8 mouse cellular contexts compared by ENCODE assay signal in the genomic region with DNA sequence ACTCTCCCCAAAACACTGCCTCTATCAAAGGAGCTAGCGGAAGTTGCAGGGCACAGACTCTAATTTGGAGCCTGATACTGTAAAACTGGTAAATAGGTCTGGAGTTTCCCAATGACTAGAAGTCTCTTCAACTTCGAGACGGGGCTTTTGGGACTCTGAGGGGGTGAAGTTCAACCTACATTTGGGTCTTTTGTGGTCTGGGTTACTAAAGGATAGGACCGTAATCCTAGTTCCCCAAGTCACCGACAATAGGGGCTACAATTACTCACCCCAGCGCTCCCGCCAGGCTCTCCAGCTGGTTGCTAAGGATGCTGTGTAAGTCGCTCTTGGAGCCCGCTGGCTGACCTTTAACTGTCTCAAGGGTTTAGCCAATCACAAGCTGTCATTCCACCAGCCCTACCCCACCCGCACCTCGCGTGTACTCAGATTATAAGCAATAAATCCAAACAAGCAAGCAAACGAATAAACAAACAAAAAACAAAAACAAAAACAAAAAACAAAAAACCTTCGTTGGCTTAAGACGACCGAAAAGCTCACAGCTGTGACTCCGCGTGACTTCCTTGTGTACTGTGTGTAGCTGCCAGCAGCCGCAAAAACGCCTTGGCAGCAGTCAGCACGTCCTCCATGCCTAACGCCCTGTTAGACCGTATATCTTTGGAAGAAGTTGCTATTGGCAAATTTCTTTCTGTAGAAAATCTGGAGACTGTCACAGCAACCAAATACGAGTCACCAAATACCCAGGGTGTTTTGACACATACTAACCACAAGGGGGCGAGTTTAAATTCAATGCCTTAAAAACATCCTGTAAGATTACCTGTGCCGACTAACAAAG. TPM values are rescaled to one million over a fixed set of nuclear protein-coding genes. Genes with fewer than 3 reads are reported as not detected.
DNase-seq lines count a peak whose midpoint lies in the region; ATAC-seq and TF ChIP-seq lines count a peak whose summit lies in the region.

A gene (minus strand): TSS at position 342 of the 832 bp plus-strand sequence.

- H3K9me3 ChIP-seq in ES-E14 (ENCODE audit: control insufficient read depth, insufficient read depth, low read depth, low read length), result no peaks in the 10 kb centered on the region
- H3K9me3 ChIP-seq in forebrain, embryonic 13.5 days (replicated peaks), result no peaks in the 10 kb centered on the region
- no peaks in the 10 kb centered on the region for H3K9me3 ChIP-seq in megakaryocyte, embryonic 14.5 days
- no peaks in the 10 kb centered on the region for H3K9me3 ChIP-seq in stomach, embryonic 15.5 days

- peak within 1 kb of the TSS in 1 of 2 experiments; percentile 6; a peak in 1 of 4 replicates for H3K4me3 ChIP-seq in ES-E14 (ENCODE audit: insufficient read depth in 1 of 2, low read depth in 1 of 2, low read length in 2 of 2, poor library complexity in 1 of 2, severe bottlenecking in 1 of 2)
- peak within 1 kb of the TSS; percentile 33 for H3K4me3 ChIP-seq in forebrain, embryonic 13.5 days
- peak within 1 kb of the TSS; percentile 88 for H3K4me3 ChIP-seq in megakaryocyte, embryonic 14.5 days (replicated peaks)
- peak within 1 kb of the TSS; percentile 21 for H3K4me3 ChIP-seq in stomach, embryonic 15.5 days (replicated peaks)

- H3K9ac ChIP-seq in ES-E14 (ENCODE audit: insufficient read depth, low read depth, low read length, poor library complexity, severe bottlenecking), result no peak within 1 kb of the TSS
- peak within 1 kb of the TSS; percentile 31 for H3K9ac ChIP-seq in forebrain, embryonic 13.5 days
- no peak within 1 kb of the TSS for H3K9ac ChIP-seq in stomach, embryonic 15.5 days

- H3K4me1 ChIP-seq in ES-E14 (ENCODE audit: control insufficient read depth in 2 of 2, insufficient read depth in 2 of 2, low read length in 2 of 2, poor library complexity in 1 of 2), result no peaks in the 10 kb centered on the region; a peak in 1 of 4 replicates
- H3K4me1 ChIP-seq in forebrain, embryonic 13.5 days, result peaks cover 3% of the 10 kb centered on the region; the same call in 1 of the 2 replicates
- peaks cover 7% of the 10 kb centered on the region; the same call in 1 of the 2 replicates for H3K4me1 ChIP-seq in megakaryocyte, embryonic 14.5 days
- no peaks in the 10 kb centered on the region for H3K4me1 ChIP-seq in stomach, embryonic 15.5 days

- DNase-seq in ES-E14 (ENCODE audit: low read depth, low spot score), result peak; percentile 29
- DNase-seq in brain, embryonic 14.5 days (ENCODE audit: low read depth), result peak; percentile 86
- DNase-seq in heart, postnatal 36 days, result peak; percentile 43 to 55
- DNase-seq in kidney, postnatal 4 days, result peak; percentile 33 to 55
- no peak for DNase-seq in right cerebral cortex, postnatal 36 days (ENCODE audit: low spot score in 2 of 2)

- no peak for TF ChIP-seq POLR2A in brain, embryonic 14.5 days (IDR thresholded peaks at IDR 0.05; ENCODE audit: borderline replicate concordance, extremely low read depth, insufficient read depth, insufficient read length, poor library complexity, severe bottlenecking)

- ATAC-seq in forebrain, embryonic 13.5 days, result peak; percentile 90
- ATAC-seq in stomach, embryonic 15.5 days (ENCODE audit: insufficient read depth, low FRiP score, low read depth), result peak; percentile 70; the same call in 1 of the 2 replicates

- in situ Hi-C loops in ES-E14 (cut with MboI; ENCODE audit: low sequenced_read_pairs in 2 of 2, unreplicated experiment in 2 of 2), result no loop called here

- intact Hi-C loops in heart, postnatal 36 days (cut with DNase I), result no loop called here

- 16% methylated on average over 26 of the region's 26 CpGs for WGBS in forebrain, embryonic 13.5 days
- 17% methylated on average over 26 of the region's 26 CpGs for WGBS in stomach, embryonic 15.5 days

- peak within 1 kb of the TSS; percentile 68 for H3K4me2 ChIP-seq in forebrain, embryonic 13.5 days
- peak within 1 kb of the TSS; percentile 56 for H3K4me2 ChIP-seq in stomach, embryonic 15.5 days

- no peak within 1 kb of the TSS for H3K27ac ChIP-seq in ES-E14 (ENCODE audit: insufficient read depth, low read depth, low read length, poor library complexity, severe bottlenecking)
- no peak within 1 kb of the TSS for H3K27ac ChIP-seq in forebrain, embryonic 13.5 days
- H3K27ac ChIP-seq in stomach, embryonic 15.5 days, result no peak within 1 kb of the TSS

- no peaks in the 10 kb centered on the region for H3K36me3 ChIP-seq in ES-E14 (ENCODE audit: control insufficient read depth, insufficient read depth, low read length, poor library complexity, severe bottlenecking)
- no peaks in the 10 kb centered on the region for H3K36me3 ChIP-seq in forebrain, embryonic 13.5 days (ENCODE audit: poor library complexity, severe bottlenecking)
- H3K36me3 ChIP-seq in megakaryocyte, embryonic 14.5 days (replicated peaks; ENCODE audit: low read length), result no peaks in the 10 kb centered on the region
- no peaks in the 10 kb centered on the region for H3K36me3 ChIP-seq in stomach, embryonic 15.5 days

- H3K27me3 ChIP-seq in forebrain, embryonic 13.5 days, result no peaks in the 10 kb centered on the region
- H3K27me3 ChIP-seq in megakaryocyte, embryonic 14.5 days (replicated peaks), result peaks cover 2% of the 10 kb centered on the region
- H3K27me3 ChIP-seq in stomach, embryonic 15.5 days (replicated peaks), result no peaks in the 10 kb centered on the region

- TF ChIP-seq CTCF in brain, embryonic 14.5 days (IDR thresholded peaks at IDR 0.05; ENCODE audit: borderline replicate concordance, extremely low read depth, insufficient read depth, insufficient read length), result peak; percentile 46; the same call in 1 of the 2 replicates

TF ChIP-seq in ES-E14, 5 proteins besides CTCF, POLR2A, EP300 and RAD21:
- no peak for TF ChIP-seq CHD2 (IDR thresholded peaks at IDR 0.05; ENCODE audit: low read depth, low read length)

RNA-seq across cellular contexts. Expression of the gene that starts here (rescaled TPM):
- 0.09 TPM in 1 of 2 replicates, not detected in the other for total RNA-seq in ES-E14 (2012; rRNA removed)
- 0.21 and 0.31 TPM in 2 replicates for polyA plus RNA-seq in brain, embryonic 14.5 days (2012; rRNA removed)
- polyA plus RNA-seq in forebrain, embryonic 13.5 days (2015; fragmentation: Nextera tagmentation; extraction: Ambion mirVana), result 0.14 and 0.18 TPM in 2 replicates
- total RNA-seq in heart, postnatal 36 days (2021), result not detected
- not detected in 2 replicates for polyA plus RNA-seq in megakaryocyte, embryonic 14.5 days (2012; ENCODE audit: insufficient read depth, low replicate concordance)
- 0.08 TPM in 1 of 2 replicates, not detected in the other for polyA plus RNA-seq in stomach, embryonic 15.5 days (2015; fragmentation: Nextera tagmentation; extraction: Ambion mirVana)

Comparison
In these comparisons a context has a peak if more than half of its experiments do, and no peak if none do; other contexts are left out.
1. Peak in DNase-seq in ES-E14; RNA of the gene not detected or under 1 TPM.
2. Peak in DNase-seq in brain, embryonic 14.5 days; RNA of the gene not detected or under 1 TPM.
3. Peak in ATAC-seq, H3K4me3 ChIP-seq, H3K9ac ChIP-seq and H3K4me2 ChIP-seq in forebrain, embryonic 13.5 days; RNA of the gene not detected or under 1 TPM.
4. Peak in DNase-seq in heart, postnatal 36 days; RNA of the gene not detected or under 1 TPM.
5. Peak in ATAC-seq, H3K4me3 ChIP-seq and H3K4me2 ChIP-seq in stomach, embryonic 15.5 days; RNA of the gene not detected or under 1 TPM.
6. DNase-seq: peak in kidney, postnatal 4 days (2 of 2); none in right cerebral cortex, postnatal 36 days (0 of 2).